Mouse (Mus musculus) v-Abl transformed pro-B cells (cell line): Measurements from ENCODE around the gene Frs3.

Experiments
- in situ Hi-C, 2 experiments: fragments of 400-800 bp; cut with MboI; formaldehyde crosslinking; loops; one replicate each; pipeline ENCODE4 v1.15.1; 2025; ENCODE audit not compliant: unreplicated experiment in 2 of 2

The Frs3 gene

GRCm38 (mm10) chr17:47715037-47715436, 26.2 kb downstream of the Frs3 start:
- in situ Hi-C loops, result no loop called here

- in situ Hi-C loops, result no loop called here
Measured at GRCm38 (mm10) chr17:47721183-47721582, 32.4 kb downstream of the Frs3 start.

- in situ Hi-C loops, result no loop called here
Measured at GRCm38 (mm10) chr17:47726566-47726965, 37.7 kb downstream of the Frs3 start, which contains the start of gene Pgc. Gene Pgc, plus strand, starts transcription at chr17:47726842.

DNA sequence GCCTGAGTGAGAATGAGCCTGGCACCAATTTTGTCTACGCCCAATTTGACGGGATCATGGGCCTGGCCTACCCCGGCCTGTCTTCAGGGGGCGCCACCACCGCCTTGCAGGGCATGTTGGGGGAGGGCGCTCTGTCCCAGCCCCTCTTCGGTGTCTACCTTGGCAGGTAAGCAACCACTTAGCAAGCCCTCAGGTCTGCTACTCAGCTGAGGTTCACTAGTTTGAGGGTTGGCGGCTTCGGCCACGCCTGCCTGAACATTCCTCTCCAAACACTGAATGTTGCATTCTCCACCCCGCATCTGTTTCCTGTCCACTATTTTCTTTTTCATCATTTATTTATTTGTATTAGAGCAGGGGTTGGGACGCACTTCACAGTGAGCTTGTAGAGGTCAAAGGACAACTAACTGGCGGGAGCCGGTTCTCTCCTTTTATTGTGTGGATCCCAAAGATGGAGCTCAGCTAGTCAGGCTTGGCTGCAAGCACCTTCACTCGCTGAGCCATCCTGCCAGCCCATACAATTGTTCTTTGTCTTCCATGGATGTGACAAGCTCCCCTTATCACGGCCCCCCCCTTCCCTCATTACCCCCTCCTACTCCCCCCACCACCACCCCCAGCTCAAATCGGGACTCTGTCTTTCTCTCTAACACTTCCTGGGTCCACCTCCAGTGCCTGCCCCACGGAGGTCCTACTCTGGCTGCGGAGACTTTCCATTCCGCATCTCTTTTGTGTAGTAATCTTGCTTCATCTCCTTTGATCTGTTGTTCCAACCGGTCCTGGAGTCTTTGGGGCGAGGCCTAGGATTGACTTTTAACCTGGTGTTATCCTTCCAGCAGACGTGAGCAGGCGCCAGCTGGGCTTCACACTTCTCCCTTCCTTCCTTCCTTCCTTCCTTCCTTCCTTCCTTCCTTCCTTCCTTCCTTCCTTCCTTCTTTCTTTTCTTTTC, 42.1 kb downstream of the Frs3 start:
- in situ Hi-C loops, result no loop called here

DNA sequence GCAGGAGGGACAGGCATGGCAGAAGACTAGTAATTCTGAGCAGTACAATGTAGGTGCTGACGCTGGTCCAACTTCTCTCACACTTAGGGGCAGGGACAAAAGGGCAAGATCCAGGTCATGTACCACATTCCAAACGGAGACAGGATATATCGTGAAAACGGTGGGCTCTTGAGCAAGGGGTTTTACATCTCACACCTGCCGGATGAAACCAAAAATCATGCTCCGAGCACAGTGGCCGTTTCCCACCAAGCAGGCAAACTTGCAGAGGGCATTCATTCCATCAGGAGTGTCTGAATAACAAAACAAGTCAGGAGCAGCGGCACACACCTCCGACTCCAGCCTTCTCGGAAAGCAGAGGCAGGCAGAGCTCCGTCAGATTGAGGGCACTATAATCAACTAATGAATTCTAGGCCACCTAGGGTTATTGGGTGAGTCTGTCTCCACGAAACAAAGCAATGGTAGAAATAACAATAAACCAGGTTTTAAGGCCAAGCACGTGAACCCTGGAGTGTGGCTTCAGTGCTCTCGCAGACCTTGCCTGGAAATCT, 46.8 kb downstream of the Frs3 start:
- in situ Hi-C loops, result loop anchor here in 1 of 2 experiments (5.0 kb wide), 1 partner anchor 37 kb away; no protein-coding TSS in a partner anchor

- in situ Hi-C loops, result loop anchor here in 1 of 2 experiments (5.0 kb wide), 1 partner anchor 35 kb away; no protein-coding TSS in a partner anchor
Measured at GRCm38 (mm10) chr17:47736856-47737255, 48.0 kb downstream of the Frs3 start, which contains the start of gene Tfeb. Gene Tfeb, plus strand, starts transcription at chr17:47737030.

DNA sequence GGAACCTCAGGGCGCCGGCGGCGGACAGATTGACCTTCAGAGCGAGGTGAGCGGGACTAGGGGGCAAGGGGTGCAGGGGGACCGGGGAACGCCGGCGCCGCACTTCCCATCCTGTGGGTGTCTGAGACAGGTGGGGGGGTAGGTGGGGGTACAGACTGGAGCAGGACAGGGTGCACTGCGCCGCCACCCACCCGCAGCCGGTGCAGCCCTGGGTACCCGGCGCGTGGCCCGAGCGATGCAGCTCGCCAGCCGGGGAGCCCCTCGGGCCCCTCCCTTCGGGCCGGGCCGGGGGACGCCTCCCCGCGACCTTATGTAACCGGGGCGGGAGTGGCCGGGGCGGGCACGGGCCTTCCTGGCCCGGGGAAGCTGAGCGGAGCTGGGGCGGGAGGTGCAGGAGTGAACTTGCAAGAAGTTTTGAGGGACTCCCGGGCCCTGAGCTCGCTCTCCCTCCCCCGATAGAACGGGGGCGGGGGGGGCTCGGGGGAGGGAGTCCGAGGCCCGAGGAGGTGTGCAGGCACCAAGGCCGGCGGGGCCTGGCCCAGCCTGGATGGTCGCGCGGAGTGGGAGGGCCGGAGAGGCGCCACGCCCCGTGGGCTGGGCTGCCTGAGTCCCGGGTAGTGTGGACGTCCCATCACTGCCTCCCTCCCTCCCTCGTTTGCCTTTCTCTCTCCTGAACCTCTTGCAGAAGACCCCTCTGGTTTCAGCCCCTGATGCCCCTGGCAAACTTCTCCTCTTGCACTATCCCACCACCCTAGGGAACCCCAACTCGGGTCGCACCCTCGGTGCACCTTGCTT, 48.6 kb downstream of the Frs3 start:
- in situ Hi-C loops, result loop anchor here in 1 of 2 experiments (5.0 kb wide), 1 partner anchor 35 kb away; no protein-coding TSS in a partner anchor

GRCm38 (mm10) chr17:47738066-47738878, 49.4 kb downstream of the Frs3 start:
- in situ Hi-C loops, result loop anchor here in 1 of 2 experiments (5.0 kb wide), 1 partner anchor 34 kb away; no protein-coding TSS in a partner anchor

GRCm38 (mm10) chr17:47738879-47739798, 50.3 kb downstream of the Frs3 start:
- in situ Hi-C loops, result loop anchor here in 1 of 2 experiments (5.0 kb wide), 1 partner anchor 33 kb away; no protein-coding TSS in a partner anchor

GRCm38 (mm10) chr17:47740186-47740585, 51.4 kb downstream of the Frs3 start:
- in situ Hi-C loops, result loop anchor here (5.0 to 10.0 kb wide), 2 partner anchors 52 to 125 kb away; no protein-coding TSS in a partner anchor

GRCm38 (mm10) chr17:47742991-47743734, 54.3 kb downstream of the Frs3 start:
- in situ Hi-C loops, result loop anchor here (5.0 to 10.0 kb wide), 2 partner anchors 49 to 122 kb away; no protein-coding TSS in a partner anchor

GRCm38 (mm10) chr17:47744086-47744485, 55.3 kb downstream of the Frs3 start:
- in situ Hi-C loops, result loop anchor here (5.0 to 10.0 kb wide), 2 partner anchors 48 to 121 kb away; no protein-coding TSS in a partner anchor

DNA sequence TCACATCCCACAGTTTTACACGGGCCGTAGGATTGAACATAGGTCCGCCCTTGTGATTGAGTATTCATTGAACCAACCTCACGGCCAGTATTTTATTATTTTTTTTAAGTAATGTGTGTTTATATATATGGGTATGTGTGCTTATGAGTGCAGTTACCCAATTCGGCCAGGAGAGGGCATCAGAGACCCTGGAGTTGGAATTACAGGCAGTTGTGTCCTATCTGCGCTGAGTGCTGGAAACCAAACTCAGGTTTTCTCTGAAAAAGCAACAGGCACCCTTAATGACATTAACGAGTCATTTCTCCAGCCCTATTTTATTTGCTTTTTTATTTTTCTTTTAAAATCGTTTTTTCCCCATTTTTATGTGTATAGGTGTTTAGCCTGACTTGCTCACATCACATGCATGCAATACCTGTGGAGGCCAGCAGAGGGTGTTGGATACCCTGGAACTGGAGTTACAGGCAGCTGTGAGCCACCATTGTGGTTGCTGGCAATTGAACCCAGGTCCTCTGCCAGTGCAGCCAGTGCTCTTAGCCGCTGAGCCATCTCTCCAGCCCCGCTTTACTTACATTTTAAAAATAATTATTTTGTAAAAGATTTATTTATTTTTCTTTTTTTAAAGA, 56.0 kb downstream of the Frs3 start:
- in situ Hi-C loops, result loop anchor here (5.0 to 10.0 kb wide), 3 partner anchors 47 to 122 kb away; no protein-coding TSS in a partner anchor

GRCm38 (mm10) chr17:47748791-47749553, 60.1 kb downstream of the Frs3 start:
- in situ Hi-C loops, result loop anchor here (5.0 to 10.0 kb wide), 2 partner anchors 116 to 118 kb away; no protein-coding TSS in a partner anchor

GRCm38 (mm10) chr17:47749626-47750025, 60.8 kb downstream of the Frs3 start:
- in situ Hi-C loops, result loop anchor here (5.0 to 10.0 kb wide), 2 partner anchors 115 to 118 kb away; no protein-coding TSS in a partner anchor

GRCm38 (mm10) chr17:47750101-47750500, 61.3 kb downstream of the Frs3 start:
- in situ Hi-C loops, result no loop called here
